Comparison of ENCODE assay signal across 13 mouse cellular contexts in the genomic region with DNA sequence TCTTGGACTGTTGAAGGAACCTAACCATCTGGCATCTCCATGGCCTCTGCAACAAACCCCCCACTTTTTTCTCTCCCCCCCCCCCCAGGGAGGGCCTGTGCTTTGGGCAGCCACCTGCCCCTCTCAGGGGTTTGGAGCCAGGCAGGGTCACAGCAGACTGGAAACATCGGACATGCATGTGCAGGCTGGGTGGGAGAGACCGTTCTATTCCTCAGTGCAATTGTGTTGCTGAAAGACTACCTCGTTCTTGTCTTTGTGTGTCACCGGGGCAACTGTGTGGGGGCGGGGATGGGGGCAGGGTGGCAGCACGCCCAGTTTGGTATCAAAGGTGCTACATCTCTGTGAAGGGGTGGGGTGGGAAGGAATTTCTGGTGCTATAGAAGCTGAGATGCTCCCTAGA. TPM values are rescaled to one million over a fixed set of nuclear protein-coding genes. Genes with fewer than 3 reads are reported as not detected.
A peak's percentile ranks its signal among the peaks of the same experiment; 100 is the strongest.
DNase-seq lines count a peak whose midpoint lies in the region; ATAC-seq and TF ChIP-seq lines count a peak whose summit lies in the region.
"Had no signal": no experiment of that assay in that cellular context is flagged by ENCODE, and none has a peak within 500 bp of the region (broad histone marks: within the 10 kb centered on the region; RNA-seq: fewer than 3 reads in every experiment).

No protein-coding gene starts in this region.

- no peak for DNase-seq in heart, postnatal 4 days
- DNase-seq in Muller cell, postnatal 12 days (ENCODE audit: inconsistent ontology term): peak; percentile 64
- DNase-seq in forebrain, embryonic 14.5 days (ENCODE audit: low spot score): peak; percentile 63
- DNase-seq in left cerebral cortex, adult 2 months (ENCODE audit: extremely low spot score in 1 of 2, low spot score in 2 of 2): no peak
- DNase-seq in c-Kit-positive CD71-positive TER-119-positive erythroid progenitor cells, embryonic 14.5 days (ENCODE audit: low spot score): no peak
- DNase-seq in adrenal gland, postnatal 25 days: no peak
- DNase-seq: cerebellum, adult 8-10 months; kidney, postnatal 4 days had no signal

- peaks cover 10% of the 10 kb centered on the region; the same call in 1 of the 2 replicates for H3K27me3 ChIP-seq in heart, embryonic 13.5 days (replicated peaks)
- no peaks in the 10 kb centered on the region for H3K27me3 ChIP-seq in forebrain, embryonic 14.5 days (replicated peaks; ENCODE audit: control insufficient read depth, insufficient read depth, low read length)
- H3K27me3 ChIP-seq in midbrain, embryonic 12.5 days: peaks cover 3% of the 10 kb centered on the region; the same call in 1 of the 2 replicates

- WGBS in heart, embryonic 13.5 days: 16% methylated on average over 6 of the region's 6 CpGs
- 3% methylated on average over 6 of the region's 6 CpGs for WGBS in forebrain, embryonic 14.5 days
- WGBS in midbrain, embryonic 12.5 days: 7% methylated on average over 6 of the region's 6 CpGs

- H3K9me3 ChIP-seq in heart, embryonic 13.5 days: no peaks in the 10 kb centered on the region
- H3K9me3 ChIP-seq in forebrain, embryonic 14.5 days (replicated peaks; ENCODE audit: control insufficient read depth, low read length): no peaks in the 10 kb centered on the region
- no peaks in the 10 kb centered on the region for H3K9me3 ChIP-seq in midbrain, embryonic 12.5 days

- no peak for TF ChIP-seq CTCF in left cerebral cortex, adult 2 months (IDR thresholded peaks at IDR 0.05)

- peaks cover 45% of the 10 kb centered on the region for H3K36me3 ChIP-seq in heart, embryonic 13.5 days
- H3K36me3 ChIP-seq in forebrain, embryonic 14.5 days (ENCODE audit: control insufficient read depth, insufficient read depth, low read length): no peaks in the 10 kb centered on the region
- H3K36me3 ChIP-seq in midbrain, embryonic 12.5 days: no peaks in the 10 kb centered on the region

- no peak overlapping the region for H3K4me3 ChIP-seq in heart, embryonic 13.5 days
- no peak overlapping the region for H3K4me3 ChIP-seq in forebrain, embryonic 14.5 days (ENCODE audit: low read depth, low read length)
- no peak overlapping the region for H3K4me3 ChIP-seq in midbrain, embryonic 12.5 days
- H3K4me3 ChIP-seq in left cerebral cortex, adult 2 months: no peak overlapping the region

- ATAC-seq in heart, embryonic 13.5 days (ENCODE audit: extremely low read depth, insufficient number of reproducible peaks, low FRiP score, low TSS enrichment): no peak
- ATAC-seq in forebrain, embryonic 14.5 days: peak; percentile 67
- ATAC-seq in midbrain, embryonic 12.5 days (ENCODE audit: low FRiP score, low read depth): peak; percentile 60; the same call in 1 of the 2 replicates

- H3K4me2 ChIP-seq in heart, embryonic 13.5 days: no peak overlapping the region
- 0 out of 2 replicates have a peak overlapping the region, but pooled peaks have one; percentile 5 for H3K4me2 ChIP-seq in forebrain, embryonic 14.5 days (ENCODE audit: low read length)
- H3K4me2 ChIP-seq in midbrain, embryonic 12.5 days (replicated peaks): peak overlapping the region; percentile 6; the same call in 1 of the 2 replicates
- H3K4me2 ChIP-seq: liver, embryonic 11.5 days had no signal

- H3K27ac ChIP-seq in heart, embryonic 13.5 days (replicated peaks): peak overlapping the region; percentile 17; the same call in 1 of the 2 replicates
- peak overlapping the region; percentile 64; the same call in 1 of the 2 replicates for H3K27ac ChIP-seq in forebrain, embryonic 14.5 days (ENCODE audit: low read depth, low read length)
- H3K27ac ChIP-seq in midbrain, embryonic 12.5 days (replicated peaks): peak overlapping the region; percentile 50
- no peak overlapping the region for H3K27ac ChIP-seq in left cerebral cortex, adult 2 months

- no peak overlapping the region for H3K9ac ChIP-seq in heart, embryonic 13.5 days
- 0 out of 2 replicates have a peak overlapping the region, but pooled peaks have one; percentile 25 for H3K9ac ChIP-seq in forebrain, embryonic 14.5 days (ENCODE audit: low read length)
- no peak overlapping the region for H3K9ac ChIP-seq in midbrain, embryonic 12.5 days (replicated peaks)

- H3K4me1 ChIP-seq in heart, embryonic 13.5 days: peaks cover 6% of the 10 kb centered on the region
- H3K4me1 ChIP-seq in forebrain, embryonic 14.5 days (ENCODE audit: control insufficient read depth, insufficient read depth, low read length): peaks cover 7% of the 10 kb centered on the region
- peaks cover 19% of the 10 kb centered on the region for H3K4me1 ChIP-seq in midbrain, embryonic 12.5 days

- intact Hi-C loops in left cerebral cortex, adult 2 months (cut with DNase I): no loop called here

RNA-seq across cellular contexts. Expression of a gene that starts 15.2 kb away (rescaled TPM):
- polyA plus RNA-seq in heart, embryonic 13.5 days (2015; fragmentation: Nextera tagmentation; extraction: Ambion mirVana): 0.23 TPM in 1 of 2 replicates, not detected in the other
- not detected for total RNA-seq in heart, postnatal 4 days (2021)
- not detected in 2 replicates for polyA plus RNA-seq in forebrain, embryonic 14.5 days (2014; fragmentation: Nextera tagmentation; extraction: Ambion mirVana)
- polyA plus RNA-seq in midbrain, embryonic 12.5 days (2016; fragmentation: Nextera tagmentation; extraction: Ambion mirVana): not detected in 2 replicates
- total RNA-seq in left cerebral cortex, adult 2 months (2021): not detected
- total RNA-seq in adrenal gland, postnatal 25 days (2021): not detected in 2 replicates
- total RNA-seq: heart, postnatal 25 days; megakaryocyte progenitor cell, adult 5-6 weeks had no signal
- polyA plus RNA-seq: liver, embryonic 11.5 days had no signal

RNA-seq across cellular contexts. Expression of a gene that starts 16.1 kb away (rescaled TPM):
- 415 and 595 TPM in 2 replicates for polyA plus RNA-seq in heart, embryonic 13.5 days (2015; fragmentation: Nextera tagmentation; extraction: Ambion mirVana)
- 100 to 1,000 TPM; 861 to 965 TPM for total RNA-seq in heart, postnatal 4 days (2021)
- polyA plus RNA-seq in forebrain, embryonic 14.5 days (2014; fragmentation: Nextera tagmentation; extraction: Ambion mirVana): 20.6 and 41.7 TPM in 2 replicates
- 405 and 569 TPM in 2 replicates for polyA plus RNA-seq in midbrain, embryonic 12.5 days (2016; fragmentation: Nextera tagmentation; extraction: Ambion mirVana)
- total RNA-seq in left cerebral cortex, adult 2 months (2021): 10 to 100 TPM; 15.2 to 16.9 TPM
- 74.0 and 116 TPM in 2 replicates for total RNA-seq in adrenal gland, postnatal 25 days (2021)
- total RNA-seq: megakaryocyte progenitor cell, adult 5-6 weeks had no signal

RNA-seq across cellular contexts. Expression of a gene that starts 24.0 kb away (rescaled TPM):
- polyA plus RNA-seq in heart, embryonic 13.5 days (2015; fragmentation: Nextera tagmentation; extraction: Ambion mirVana): 27.0 and 29.2 TPM in 2 replicates
- total RNA-seq in heart, postnatal 4 days (2021): 10 to 100 TPM; 67.0 to 89.1 TPM
- polyA plus RNA-seq in forebrain, embryonic 14.5 days (2014; fragmentation: Nextera tagmentation; extraction: Ambion mirVana): not detected in 2 replicates
- not detected in 2 replicates for polyA plus RNA-seq in midbrain, embryonic 12.5 days (2016; fragmentation: Nextera tagmentation; extraction: Ambion mirVana)
- total RNA-seq in left cerebral cortex, adult 2 months (2021): under 1 TPM in 1 of 2 experiments, not detected in 1; 0.35 TPM
- not detected in 2 replicates for total RNA-seq in adrenal gland, postnatal 25 days (2021)
- total RNA-seq: megakaryocyte progenitor cell, adult 5-6 weeks had no signal

RNA-seq across cellular contexts. Expression of a gene that starts 38.7 kb away (rescaled TPM):
- polyA plus RNA-seq in heart, embryonic 13.5 days (2015; fragmentation: Nextera tagmentation; extraction: Ambion mirVana): 6.5 and 6.8 TPM in 2 replicates
- total RNA-seq in heart, postnatal 4 days (2021): 10 to 100 TPM; 45.3 to 46.3 TPM
- polyA plus RNA-seq in forebrain, embryonic 14.5 days (2014; fragmentation: Nextera tagmentation; extraction: Ambion mirVana): 20.8 and 21.8 TPM in 2 replicates
- polyA plus RNA-seq in midbrain, embryonic 12.5 days (2016; fragmentation: Nextera tagmentation; extraction: Ambion mirVana): 15.7 and 17.7 TPM in 2 replicates
- 100 to 1,000 TPM; 709 to 735 TPM for total RNA-seq in left cerebral cortex, adult 2 months (2021)
- 125 and 146 TPM in 2 replicates for total RNA-seq in adrenal gland, postnatal 25 days (2021)

RNA-seq across cellular contexts. Expression of a gene that starts 57.5 kb away (rescaled TPM):
- polyA plus RNA-seq in heart, embryonic 13.5 days (2015; fragmentation: Nextera tagmentation; extraction: Ambion mirVana): 11.6 and 11.7 TPM in 2 replicates
- 1 to 10 TPM; 9.1 to 9.5 TPM for total RNA-seq in heart, postnatal 4 days (2021)
- 81.7 and 96.5 TPM in 2 replicates for polyA plus RNA-seq in forebrain, embryonic 14.5 days (2014; fragmentation: Nextera tagmentation; extraction: Ambion mirVana)
- 93.5 and 100 TPM in 2 replicates for polyA plus RNA-seq in midbrain, embryonic 12.5 days (2016; fragmentation: Nextera tagmentation; extraction: Ambion mirVana)
- 10 to 100 TPM; 25.1 to 30.1 TPM for total RNA-seq in left cerebral cortex, adult 2 months (2021)
- 3.0 and 4.4 TPM in 2 replicates for total RNA-seq in adrenal gland, postnatal 25 days (2021)

Comparison
In these comparisons a context has a peak if more than half of its experiments do, and no peak if none do; other contexts are left out.
1. DNase-seq: peak in Muller cell, postnatal 12 days (single experiment) and forebrain, embryonic 14.5 days (single experiment); none in heart, postnatal 4 days (single experiment), left cerebral cortex, adult 2 months (0 of 2), c-Kit-positive CD71-positive TER-119-positive erythroid progenitor cells, embryonic 14.5 days (single experiment) and adrenal gland, postnatal 25 days (single experiment).
2. RNA of a gene that starts 24.0 kb away (total RNA-seq): 67.0 to 89.1 TPM in heart, postnatal 4 days; not detected in adrenal gland, postnatal 25 days and 0.35 TPM in left cerebral cortex, adult 2 months; every median in the first group is over 10 times any median in the second.